Mouse (Mus musculus): ENCODE results near the gene Gm17622.

Gm17622 gene

DNA sequence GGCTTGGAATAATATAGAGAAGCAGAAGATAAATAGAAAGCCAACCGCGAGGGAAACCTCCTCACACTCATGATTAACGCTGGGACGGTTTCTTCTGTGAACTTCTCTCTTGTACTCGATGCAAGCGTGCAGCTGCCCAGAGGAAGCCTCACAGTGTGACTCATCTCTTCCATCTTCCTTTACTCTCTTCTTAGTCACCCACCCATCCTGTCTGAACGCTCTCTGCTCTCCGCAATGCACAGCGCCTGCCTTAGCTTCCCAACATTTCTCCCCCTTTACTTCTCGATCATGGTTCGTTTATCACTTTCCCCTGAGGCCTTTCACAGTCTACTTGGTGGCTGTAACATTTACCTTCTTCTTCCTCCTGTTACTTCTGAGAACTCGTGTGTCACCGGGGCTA, 20.1 kb downstream of the Gm17622 start:
- WGBS, result 56% methylated on average over 13 of the region's 13 CpGs

- 90% methylated on average over 1 of the region's 1 CpGs for WGBS
Observed at GRCm38 (mm10) chr13:96511262-96511661, 20.7 kb downstream of the Gm17622 start.

DNA sequence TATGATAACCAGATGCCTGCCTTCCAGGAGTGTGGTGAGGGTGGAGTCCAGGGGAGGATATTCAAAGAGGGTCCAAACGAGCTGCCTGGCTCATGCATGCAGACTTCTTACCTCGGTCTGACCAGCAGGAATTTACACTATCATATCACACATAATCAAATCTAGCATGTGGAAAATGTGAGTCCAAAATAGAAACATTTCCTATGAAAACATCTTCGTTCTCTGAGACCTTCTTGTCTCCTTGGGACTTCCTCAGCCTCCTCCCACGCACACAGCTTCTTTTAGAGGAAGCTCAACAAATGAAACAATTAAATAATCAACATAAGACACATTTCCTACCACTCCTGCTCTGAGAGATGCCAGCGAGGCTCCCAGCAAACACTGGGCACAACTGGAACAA, 21.4 kb downstream of the Gm17622 start:
- 68% methylated on average over 5 of the region's 5 CpGs for WGBS

- 97% methylated on average over 5 of the region's 5 CpGs for WGBS
Observed at GRCm38 (mm10) chr13:96514154-96514942, 23.8 kb downstream of the Gm17622 start.

DNA sequence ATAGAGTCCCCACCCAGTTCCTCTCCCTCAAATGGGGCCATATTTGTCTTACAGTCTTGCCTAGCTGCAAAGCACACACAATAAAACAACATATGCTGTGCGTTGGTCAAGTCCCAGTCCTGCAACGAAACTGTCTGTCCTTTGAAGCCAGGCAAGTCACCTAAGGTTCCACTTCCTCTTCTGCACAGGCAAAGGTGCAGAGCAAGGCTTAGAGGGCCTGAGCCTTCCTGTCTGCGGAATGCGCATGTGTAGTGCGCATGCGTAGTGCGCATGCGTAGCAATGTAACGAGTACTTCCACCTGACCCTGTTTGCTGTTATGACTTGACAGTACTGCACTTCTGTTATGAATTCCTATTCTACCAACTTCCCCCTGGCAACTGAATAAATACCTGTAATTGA, 25.7 kb downstream of the Gm17622 start:
- WGBS, result 90% methylated on average over 9 of the region's 9 CpGs

GRCm38 (mm10) chr13:96517335-96517734, 26.8 kb downstream of the Gm17622 start:
- WGBS, result 98% methylated on average over 2 of the region's 2 CpGs

- WGBS, result 91% methylated on average over 3 of the region's 3 CpGs
Observed at GRCm38 (mm10) chr13:96521294-96521693, 30.8 kb downstream of the Gm17622 start.

GRCm38 (mm10) chr13:96527022-96527421, 36.5 kb downstream of the Gm17622 start:
- 96% methylated on average over 3 of the region's 3 CpGs for WGBS

DNA sequence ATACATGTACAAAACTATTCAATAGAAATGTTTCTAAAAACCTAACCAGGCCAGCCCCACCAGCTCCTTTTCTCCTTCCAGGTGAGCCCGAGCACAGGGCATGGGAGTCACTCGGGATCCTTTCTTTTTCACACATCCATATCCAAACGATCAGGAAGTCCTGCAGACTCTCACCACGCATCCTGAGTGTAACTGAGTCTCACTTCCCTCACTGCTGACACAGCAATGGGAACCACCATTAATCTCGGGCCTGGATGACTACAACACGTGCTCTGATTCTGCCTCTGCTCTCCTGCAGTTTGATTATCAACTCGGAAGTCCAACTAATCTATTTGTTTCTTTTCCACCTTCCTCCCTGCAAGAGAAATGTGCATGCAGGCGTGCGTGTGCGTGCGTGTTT, 37.3 kb downstream of the Gm17622 start:
- 91% methylated on average over 11 of the region's 11 CpGs for WGBS

- WGBS, result 87% methylated on average over 3 of the region's 3 CpGs
Observed at GRCm38 (mm10) chr13:96528776-96529175, 38.2 kb downstream of the Gm17622 start.

DNA sequence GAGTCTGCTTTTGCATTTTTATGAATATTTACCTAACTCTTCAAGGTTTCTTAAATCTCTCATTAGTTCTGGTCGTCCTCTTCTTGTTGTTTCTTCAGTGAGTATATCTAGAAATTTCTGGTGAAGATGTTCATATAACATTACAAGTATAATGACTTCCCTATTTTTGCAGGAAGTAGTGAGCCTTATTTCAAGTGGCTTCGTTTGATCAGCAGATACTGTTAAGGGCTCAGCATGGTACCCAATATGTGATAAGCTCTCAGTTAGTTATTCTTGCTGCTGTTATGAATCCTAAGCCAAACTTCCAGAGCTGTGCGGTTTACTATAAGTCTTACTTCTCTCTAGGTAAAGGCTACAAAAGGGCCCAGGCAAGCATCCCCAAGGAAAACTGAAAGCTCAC, 39.0 kb downstream of the Gm17622 start:
- WGBS, result 94% methylated on average over 3 of the region's 3 CpGs

GRCm38 (mm10) chr13:96530064-96530463, 39.5 kb downstream of the Gm17622 start:
- 95% methylated on average over 9 of the region's 9 CpGs for WGBS

DNA sequence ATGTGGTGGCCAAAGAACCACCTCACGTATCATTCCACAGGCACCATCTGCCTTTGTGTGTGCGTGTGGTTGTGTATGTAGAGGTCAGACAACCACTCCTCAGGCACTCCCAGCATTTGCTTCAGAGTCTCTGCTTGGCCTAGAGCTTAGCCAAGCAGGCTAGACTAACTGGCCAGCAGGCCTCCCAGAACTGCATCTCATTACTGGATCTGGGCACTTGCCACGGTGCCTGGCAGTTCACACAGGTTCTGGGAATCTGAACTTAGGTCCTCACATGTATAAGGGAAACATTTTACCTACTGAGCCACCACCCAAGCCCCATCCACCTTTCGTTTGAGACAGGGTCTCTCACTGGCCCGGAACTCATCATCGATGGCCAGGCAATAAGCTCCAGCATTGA, 41.6 kb downstream of the Gm17622 start:
- 78% methylated on average over 6 of the region's 6 CpGs for WGBS

DNA sequence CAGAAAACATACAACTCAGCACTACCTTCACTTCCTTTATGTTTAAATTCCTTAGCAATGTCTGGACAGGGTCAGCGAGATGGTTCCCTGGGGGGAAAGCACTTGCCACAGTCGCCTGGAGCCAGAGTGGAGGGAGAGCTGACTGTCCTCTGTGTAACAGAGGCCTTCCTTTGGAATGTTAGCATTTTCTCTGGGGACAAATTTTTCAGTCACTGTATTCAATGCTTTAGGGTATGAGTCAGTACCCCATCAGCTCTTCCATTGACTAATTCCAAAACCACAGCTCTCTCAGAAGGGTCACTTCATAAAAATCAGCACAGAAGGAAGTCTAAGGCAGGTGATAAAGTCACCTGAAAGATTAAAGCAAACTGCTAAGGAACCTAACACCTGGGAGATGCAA, 43.2 kb downstream of the Gm17622 start:
- 87% methylated on average over 2 of the region's 2 CpGs for WGBS

- 91% methylated on average over 5 of the region's 5 CpGs for WGBS
Observed at GRCm38 (mm10) chr13:96536821-96537572, 46.5 kb downstream of the Gm17622 start.

DNA sequence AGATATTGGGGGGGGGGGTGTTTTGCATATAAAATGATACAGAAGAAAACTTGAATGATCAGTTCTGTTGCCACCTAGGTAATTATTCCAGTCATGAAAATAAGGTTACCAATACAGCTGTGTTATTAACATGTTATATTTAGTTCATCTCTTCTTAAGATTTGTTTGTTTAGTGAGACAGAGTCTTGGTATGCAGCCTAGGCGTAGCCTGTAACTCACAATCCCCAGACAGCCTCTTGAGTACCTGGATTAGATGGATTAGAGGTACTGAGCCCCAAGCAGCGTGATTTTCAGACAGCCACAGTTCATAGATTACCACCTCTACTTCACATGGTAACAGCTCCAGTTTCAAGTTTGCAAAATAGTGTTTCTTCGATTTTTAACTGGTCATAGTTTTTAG, 47.6 kb downstream of the Gm17622 start:
- 80% methylated on average over 3 of the region's 3 CpGs for WGBS

All from cerebral cortex, adult 2 months (tissue).